ENCODE assay signal across 8 mouse cellular contexts in the genomic region with DNA sequence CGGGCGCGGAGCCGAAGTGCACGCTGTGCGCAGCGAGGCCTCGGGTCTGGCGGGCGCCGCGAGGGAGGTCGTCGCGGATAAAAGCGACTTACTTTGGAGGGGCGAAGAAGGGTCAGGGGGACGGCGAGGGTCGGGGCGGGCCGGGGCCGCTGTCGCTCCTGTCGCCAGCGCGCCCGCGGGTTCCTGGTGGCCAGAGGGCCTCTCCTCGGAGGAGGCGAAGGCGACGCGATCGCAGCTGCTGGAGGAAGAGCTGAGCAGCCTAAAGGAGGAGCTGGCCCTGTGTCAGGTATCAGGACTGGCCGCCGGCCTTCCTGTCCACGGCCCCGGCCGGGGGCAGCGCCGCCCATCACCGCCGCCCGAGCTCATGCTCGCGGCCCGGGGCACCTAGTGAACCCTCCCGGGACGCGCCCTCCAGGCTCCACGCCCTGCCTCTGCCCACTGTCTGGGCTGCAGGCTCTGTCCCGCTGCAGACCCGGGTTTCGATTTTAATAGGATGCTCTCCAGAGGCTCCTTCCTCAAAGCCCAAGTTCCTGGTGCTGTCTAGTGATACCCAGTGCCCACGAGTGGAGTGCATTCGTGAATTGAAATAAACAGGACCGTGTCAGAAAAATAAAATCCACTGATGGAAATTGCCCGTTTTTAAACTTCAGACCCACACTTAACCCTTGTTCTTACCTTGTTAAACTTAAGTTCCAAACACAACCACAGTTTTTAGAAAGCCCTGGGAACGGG. TPM values are rescaled to one million over a fixed set of nuclear protein-coding genes. Genes with fewer than 3 reads are reported as not detected.
DNase-seq lines count a peak whose midpoint lies in the region; ATAC-seq and TF ChIP-seq lines count a peak whose summit lies in the region.

No protein-coding gene starts in this region.

- DNase-seq in brain, embryonic 14.5 days (ENCODE audit: low read depth) = no peak
- DNase-seq in heart, postnatal 10 days = peak; percentile 66 to 67
- DNase-seq in kidney, postnatal 14 days = peak; percentile 76

- H3K9me3 ChIP-seq in E14TG2a.4 (ENCODE audit: low read length) = peaks cover 15% of the 10 kb centered on the region
- H3K9me3 ChIP-seq in forebrain, embryonic 12.5 days = no peaks in the 10 kb centered on the region
- H3K9me3 ChIP-seq in liver, embryonic 15.5 days (replicated peaks) = no peaks in the 10 kb centered on the region
- H3K9me3 ChIP-seq in neural tube, embryonic 13.5 days = no peaks in the 10 kb centered on the region
- peaks cover 3% of the 10 kb centered on the region; the same call in 1 of the 2 replicates for H3K9me3 ChIP-seq in stomach, embryonic 16.5 days (replicated peaks; ENCODE audit: control insufficient read depth, low read length)

- no peaks in the 10 kb centered on the region; the same call in 1 of the 2 replicates for H3K4me1 ChIP-seq in E14TG2a.4 (replicated peaks; ENCODE audit: low read depth, low read length)
- peaks cover 7% of the 10 kb centered on the region; the same call in 1 of the 2 replicates for H3K4me1 ChIP-seq in forebrain, embryonic 12.5 days
- H3K4me1 ChIP-seq in liver, embryonic 15.5 days (replicated peaks) = peaks cover 8% of the 10 kb centered on the region; the same call in 1 of the 2 replicates
- peaks cover 17% of the 10 kb centered on the region for H3K4me1 ChIP-seq in neural tube, embryonic 13.5 days (replicated peaks)
- H3K4me1 ChIP-seq in stomach, embryonic 16.5 days (ENCODE audit: control insufficient read depth, insufficient read depth, low read length) = peaks cover 6% of the 10 kb centered on the region; the same call in 1 of the 2 replicates

- WGBS in forebrain, embryonic 12.5 days = 4% methylated on average over 50 of the region's 60 CpGs
- 2% methylated on average over 56 of the region's 60 CpGs for WGBS in liver, embryonic 15.5 days (ENCODE audit: insufficient replicate concordance)
- WGBS in neural tube, embryonic 13.5 days = 2% methylated on average over 56 of the region's 60 CpGs
- WGBS in stomach, embryonic 16.5 days = 1% methylated on average over 60 of the region's 60 CpGs

- peak overlapping the region; percentile 80 for H3K4me3 ChIP-seq in E14TG2a.4 (replicated peaks; ENCODE audit: low read length)
- peak overlapping the region; percentile 72 for H3K4me3 ChIP-seq in forebrain, embryonic 12.5 days (replicated peaks)
- peak overlapping the region; percentile 67 for H3K4me3 ChIP-seq in liver, embryonic 15.5 days (replicated peaks)
- H3K4me3 ChIP-seq in neural tube, embryonic 13.5 days = peak overlapping the region; percentile 81
- peak overlapping the region; percentile 74 for H3K4me3 ChIP-seq in stomach, embryonic 16.5 days (replicated peaks; ENCODE audit: low read length)

- H3K27ac ChIP-seq in forebrain, embryonic 12.5 days = peak overlapping the region; percentile 91
- H3K27ac ChIP-seq in liver, embryonic 15.5 days (replicated peaks) = peak overlapping the region; percentile 62
- peak overlapping the region; percentile 95 for H3K27ac ChIP-seq in neural tube, embryonic 13.5 days (replicated peaks)
- peak overlapping the region; percentile 86 for H3K27ac ChIP-seq in stomach, embryonic 16.5 days (ENCODE audit: low read length)

- ATAC-seq in forebrain, embryonic 12.5 days (ENCODE audit: low FRiP score) = peak; percentile 76
- peak; percentile 75 for ATAC-seq in liver, embryonic 15.5 days (ENCODE audit: insufficient read depth)
- peak; percentile 82 for ATAC-seq in neural tube, embryonic 13.5 days (ENCODE audit: low read depth)
- peak; percentile 79 for ATAC-seq in stomach, embryonic 16.5 days (ENCODE audit: insufficient read depth, low FRiP score)

- peak overlapping the region; percentile 92 for H3K9ac ChIP-seq in forebrain, embryonic 12.5 days
- peak overlapping the region; percentile 69 for H3K9ac ChIP-seq in liver, embryonic 15.5 days
- H3K9ac ChIP-seq in neural tube, embryonic 13.5 days = peak overlapping the region; percentile 94
- H3K9ac ChIP-seq in stomach, embryonic 16.5 days (ENCODE audit: low read length) = peak overlapping the region; percentile 88

- H3K4me2 ChIP-seq in forebrain, embryonic 12.5 days = peak overlapping the region; percentile 79
- H3K4me2 ChIP-seq in liver, embryonic 15.5 days = peak overlapping the region; percentile 87
- H3K4me2 ChIP-seq in neural tube, embryonic 13.5 days = peak overlapping the region; percentile 81
- peak overlapping the region; percentile 59 for H3K4me2 ChIP-seq in stomach, embryonic 16.5 days (ENCODE audit: low read depth, low read length)

- intact Hi-C loops in heart, postnatal 10 days (cut with DNase I) = no loop called here

- 0 out of 2 replicates have a peak, but pooled peaks have one; percentile 30 for TF ChIP-seq POLR2A in brain, embryonic 14.5 days (IDR thresholded peaks at IDR 0.05; ENCODE audit: borderline replicate concordance, extremely low read depth, insufficient read depth, insufficient read length, poor library complexity, severe bottlenecking)

- TF ChIP-seq CTCF in E14TG2a.4 (conservative IDR thresholded peaks at IDR 0.05; ENCODE audit: low read length) = no peak
- no peak for TF ChIP-seq CTCF in brain, embryonic 14.5 days (IDR thresholded peaks at IDR 0.05; ENCODE audit: borderline replicate concordance, extremely low read depth, insufficient read depth, insufficient read length)

- H3K36me3 ChIP-seq in E14TG2a.4 (ENCODE audit: insufficient read depth, low read length) = no peaks in the 10 kb centered on the region
- no peaks in the 10 kb centered on the region for H3K36me3 ChIP-seq in forebrain, embryonic 12.5 days (replicated peaks)
- no peaks in the 10 kb centered on the region for H3K36me3 ChIP-seq in liver, embryonic 15.5 days (replicated peaks)
- H3K36me3 ChIP-seq in neural tube, embryonic 13.5 days = no peaks in the 10 kb centered on the region
- H3K36me3 ChIP-seq in stomach, embryonic 16.5 days (ENCODE audit: control insufficient read depth, insufficient read depth, low read length) = no peaks in the 10 kb centered on the region

- H3K27me3 ChIP-seq in E14TG2a.4 (ENCODE audit: insufficient read depth, low read length) = peaks cover 28% of the 10 kb centered on the region
- H3K27me3 ChIP-seq in forebrain, embryonic 12.5 days = no peaks in the 10 kb centered on the region
- H3K27me3 ChIP-seq in liver, embryonic 15.5 days = no peaks in the 10 kb centered on the region; the same call in 1 of the 2 replicates
- no peaks in the 10 kb centered on the region for H3K27me3 ChIP-seq in neural tube, embryonic 13.5 days
- H3K27me3 ChIP-seq in stomach, embryonic 16.5 days (ENCODE audit: control insufficient read depth, insufficient read depth, low read length) = no peaks in the 10 kb centered on the region

RNA-seq across cellular contexts. Expression of a gene that starts 0.6 kb away (rescaled TPM):
- 9.7 and 11.3 TPM in 2 replicates for polyA plus RNA-seq in brain, embryonic 14.5 days (2012; rRNA removed)
- 11.3 and 12.2 TPM in 2 replicates for polyA plus RNA-seq in forebrain, embryonic 12.5 days (2016; fragmentation: Nextera tagmentation; extraction: Ambion mirVana)
- total RNA-seq in heart, postnatal 10 days (2021) = 1 to 10 TPM; 7.0 to 7.2 TPM
- 1.8 and 2.0 TPM in 2 replicates for polyA plus RNA-seq in liver, embryonic 15.5 days (2015; fragmentation: Nextera tagmentation; extraction: Ambion mirVana)
- 7.2 and 7.7 TPM in 2 replicates for polyA plus RNA-seq in neural tube, embryonic 13.5 days (2015; fragmentation: Nextera tagmentation; extraction: Ambion mirVana)
- 7.2 and 9.0 TPM in 2 replicates for polyA plus RNA-seq in stomach, embryonic 16.5 days (2015; fragmentation: Nextera tagmentation; extraction: Ambion mirVana)
